8 mouse cellular contexts compared by ENCODE assay signal in the genomic region with DNA sequence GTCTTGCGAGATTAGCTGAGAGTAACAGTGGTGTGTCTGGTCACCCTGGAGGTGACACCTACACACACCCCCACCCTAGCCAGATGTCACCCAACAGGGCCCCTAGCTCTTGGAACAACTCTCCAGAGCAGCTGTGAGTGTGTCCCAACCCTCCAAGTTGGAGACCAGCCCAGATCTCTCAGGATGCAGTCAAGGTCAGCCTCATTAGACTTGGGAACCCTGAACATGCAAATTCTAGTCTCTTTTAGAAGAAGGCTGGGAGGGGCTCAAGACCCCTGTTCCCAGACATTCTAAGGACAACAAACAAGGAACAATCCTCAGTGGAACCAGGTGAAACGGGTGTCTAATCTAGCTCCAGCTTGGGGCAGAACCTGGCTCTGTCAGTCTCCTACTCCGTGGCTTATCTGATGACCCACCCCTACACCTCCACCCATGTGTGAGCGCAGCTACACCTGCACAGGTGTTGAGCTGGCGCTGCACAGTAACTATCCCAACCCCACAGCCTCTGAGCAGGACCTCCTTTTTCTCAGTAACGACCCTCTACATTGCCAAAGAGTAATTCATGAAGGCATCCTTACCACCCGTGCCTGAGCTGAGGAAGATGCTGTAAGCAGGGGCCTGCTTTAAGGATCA. TPM values are rescaled to one million over a fixed set of nuclear protein-coding genes. Genes with fewer than 3 reads are reported as not detected.
DNase-seq lines count a peak whose midpoint lies in the region; ATAC-seq lines count a peak whose summit lies in the region.

No protein-coding gene starts in this region.

- no peak overlapping the region for H3K27ac ChIP-seq in kidney, embryonic 15.5 days
- H3K27ac ChIP-seq in forebrain, embryonic 15.5 days (replicated peaks) = no peak overlapping the region

- no peak overlapping the region for H3K4me2 ChIP-seq in kidney, embryonic 15.5 days
- no peak overlapping the region for H3K4me2 ChIP-seq in forebrain, embryonic 15.5 days (replicated peaks)

- peak; percentile 81 for DNase-seq in kidney, adult 11 months
- peak; percentile 42 to 57 for DNase-seq in adrenal gland, postnatal 36 days
- DNase-seq in heart, postnatal 25 days (ENCODE audit: low spot score) = peak; percentile 50
- peak; percentile 67 for DNase-seq in lung, postnatal 14 days
- DNase-seq in frontal cortex, postnatal 14 days (ENCODE audit: low spot score in 2 of 2) = no peak
- DNase-seq in T-cell, adult 2 months (ENCODE audit: low spot score) = no peak

- WGBS in kidney, embryonic 15.5 days = 71% methylated on average over 7 of the region's 7 CpGs
- WGBS in forebrain, embryonic 15.5 days = 78% methylated on average over 7 of the region's 7 CpGs

- H3K27me3 ChIP-seq in kidney, embryonic 15.5 days = no peaks in the 10 kb centered on the region
- H3K27me3 ChIP-seq in forebrain, embryonic 15.5 days = no peaks in the 10 kb centered on the region

- H3K9ac ChIP-seq in kidney, embryonic 15.5 days = no peak overlapping the region
- no peak overlapping the region for H3K9ac ChIP-seq in forebrain, embryonic 15.5 days (replicated peaks)

- no peaks in the 10 kb centered on the region for H3K9me3 ChIP-seq in kidney, embryonic 15.5 days (replicated peaks)
- no peaks in the 10 kb centered on the region for H3K9me3 ChIP-seq in forebrain, embryonic 15.5 days

- H3K36me3 ChIP-seq in kidney, embryonic 15.5 days = no peaks in the 10 kb centered on the region
- H3K36me3 ChIP-seq in forebrain, embryonic 15.5 days = no peaks in the 10 kb centered on the region

- H3K4me3 ChIP-seq in kidney, embryonic 15.5 days (replicated peaks) = no peak overlapping the region
- H3K4me3 ChIP-seq in forebrain, embryonic 15.5 days = no peak overlapping the region

- H3K4me1 ChIP-seq in kidney, embryonic 15.5 days = peaks cover 17% of the 10 kb centered on the region
- H3K4me1 ChIP-seq in forebrain, embryonic 15.5 days = 0 out of 2 replicates have a peak, but pooled peaks cover 4% of the 10 kb centered on the region

- no peak for ATAC-seq in kidney, embryonic 15.5 days (replicated peaks; ENCODE audit: low FRiP score)
- no peak for ATAC-seq in forebrain, embryonic 15.5 days (replicated peaks)

- intact Hi-C loops in heart, postnatal 25 days (cut with DNase I) = no loop called here

RNA-seq across cellular contexts. Expression of a gene that starts 23.5 kb away (rescaled TPM):
- polyA plus RNA-seq in kidney, embryonic 15.5 days (2015; fragmentation: Nextera tagmentation; extraction: Ambion mirVana) = 66.7 and 70.0 TPM in 2 replicates
- total RNA-seq in adrenal gland, postnatal 36 days (2021) = 100 to 1,000 TPM; 109 to 110 TPM
- 100 to 1,000 TPM; 180 to 257 TPM for total RNA-seq in heart, postnatal 25 days (2021)
- 62.5 and 66.5 TPM in 2 replicates for polyA plus RNA-seq in forebrain, embryonic 15.5 days (2015; fragmentation: Nextera tagmentation; extraction: Ambion mirVana)

RNA-seq across cellular contexts. Expression of a gene that starts 33.7 kb away (rescaled TPM):
- 6.1 and 6.4 TPM in 2 replicates for polyA plus RNA-seq in kidney, embryonic 15.5 days (2015; fragmentation: Nextera tagmentation; extraction: Ambion mirVana)
- total RNA-seq in adrenal gland, postnatal 36 days (2021) = not detected
- total RNA-seq in heart, postnatal 25 days (2021) = under 1 TPM; 0.14 to 0.26 TPM
- not detected in 2 replicates for polyA plus RNA-seq in forebrain, embryonic 15.5 days (2015; fragmentation: Nextera tagmentation; extraction: Ambion mirVana)

Comparison
In these comparisons a context has a peak if more than half of its experiments do, and no peak if none do; other contexts are left out.
1. DNase-seq: peak in kidney, adult 11 months (single experiment), adrenal gland, postnatal 36 days (2 of 2), heart, postnatal 25 days (single experiment) and lung, postnatal 14 days (single experiment); none in frontal cortex, postnatal 14 days (0 of 2) and T-cell, adult 2 months (single experiment).